Mouse (Mus musculus): ENCODE data around the gene Runx2. TPM values are rescaled to one million over a fixed set of nuclear protein-coding genes. Genes with fewer than 3 reads are reported as not detected.

The Runx2 gene
- polyA plus RNA-seq, 1 experiment from 2014 or later, result 28.9 TPM

- H3K36me3 ChIP-seq (ENCODE audit: control insufficient read depth, insufficient read depth, low read length), result no peaks in the 10 kb centered on the region
- ATAC-seq (ENCODE audit: low read depth) (no peak), DNase-seq (ENCODE audit: low spot score) (no peak)
- H3K4me2 ChIP-seq (ENCODE audit: low read depth, low read length), result no peak overlapping the region
- 89% methylated on average over 3 of the region's 3 CpGs for WGBS
- no peak overlapping the region for H3K4me3 ChIP-seq (ENCODE audit: low read depth, low read length)
- no peaks in the 10 kb centered on the region for H3K27me3 ChIP-seq (replicated peaks; ENCODE audit: control insufficient read depth, insufficient read depth, low read length)
- no peaks in the 10 kb centered on the region for H3K9me3 ChIP-seq (ENCODE audit: control insufficient read depth, low read length)
- H3K9ac ChIP-seq (ENCODE audit: low read depth, low read length), result no peak overlapping the region
- no peaks in the 10 kb centered on the region for H3K4me1 ChIP-seq (ENCODE audit: control insufficient read depth, insufficient read depth, low read length)
- no peak overlapping the region for H3K27ac ChIP-seq (replicated peaks; ENCODE audit: low read depth, low read length)
These were observed 161.5 kb downstream of the Runx2 start for GRCm38 (mm10) chr17:44653081-44653480.

- H3K27ac ChIP-seq (replicated peaks; ENCODE audit: low read depth, low read length), result no peak overlapping the region
- WGBS, result 79% methylated on average over 7 of the region's 7 CpGs
- H3K9me3 ChIP-seq (ENCODE audit: control insufficient read depth, low read length), result no peaks in the 10 kb centered on the region
- no peaks in the 10 kb centered on the region for H3K4me1 ChIP-seq (ENCODE audit: control insufficient read depth, insufficient read depth, low read length)
- H3K9ac ChIP-seq (ENCODE audit: low read depth, low read length), result no peak overlapping the region
- no peak overlapping the region for H3K4me3 ChIP-seq (ENCODE audit: low read depth, low read length)
- DNase-seq (ENCODE audit: low spot score) (no peak), ATAC-seq (ENCODE audit: low read depth) (no peak)
- H3K4me2 ChIP-seq (ENCODE audit: low read depth, low read length), result no peak overlapping the region
- no peaks in the 10 kb centered on the region for H3K36me3 ChIP-seq (ENCODE audit: control insufficient read depth, insufficient read depth, low read length)
- no peaks in the 10 kb centered on the region for H3K27me3 ChIP-seq (replicated peaks; ENCODE audit: control insufficient read depth, insufficient read depth, low read length)
These were observed 162.5 kb downstream of the Runx2 start for GRCm38 (mm10) chr17:44652054-44652453.

- H3K27me3 ChIP-seq (replicated peaks; ENCODE audit: control insufficient read depth, insufficient read depth, low read length), result no peaks in the 10 kb centered on the region
- no peaks in the 10 kb centered on the region for H3K36me3 ChIP-seq (ENCODE audit: control insufficient read depth, insufficient read depth, low read length)
- H3K9ac ChIP-seq (ENCODE audit: low read depth, low read length), result no peak overlapping the region
- no peak overlapping the region for H3K4me3 ChIP-seq (ENCODE audit: low read depth, low read length)
- H3K4me1 ChIP-seq (ENCODE audit: control insufficient read depth, insufficient read depth, low read length), result no peaks in the 10 kb centered on the region
- DNase-seq (ENCODE audit: low spot score), result no peak
- no peak overlapping the region for H3K4me2 ChIP-seq (ENCODE audit: low read depth, low read length)
- no peaks in the 10 kb centered on the region for H3K9me3 ChIP-seq (ENCODE audit: control insufficient read depth, low read length)
- 77% methylated on average over 8 of the region's 8 CpGs for WGBS
- H3K27ac ChIP-seq (replicated peaks; ENCODE audit: low read depth, low read length), result no peak overlapping the region
- ATAC-seq (ENCODE audit: low read depth), result no peak
These were observed 163.0 kb downstream of the Runx2 start for GRCm38 (mm10) chr17:44651613-44652012.

GRCm38 (mm10) chr17:44650431-44650830 is 164.2 kb downstream of the Runx2 start:
- no peaks in the 10 kb centered on the region for H3K36me3 ChIP-seq (ENCODE audit: control insufficient read depth, insufficient read depth, low read length)
- no peak overlapping the region for H3K4me3 ChIP-seq (ENCODE audit: low read depth, low read length)
- no peak for DNase-seq (ENCODE audit: low spot score)
- H3K27ac ChIP-seq (replicated peaks; ENCODE audit: low read depth, low read length), result no peak overlapping the region
- no peak for ATAC-seq (ENCODE audit: low read depth)
- H3K4me1 ChIP-seq (ENCODE audit: control insufficient read depth, insufficient read depth, low read length), result no peaks in the 10 kb centered on the region
- no peaks in the 10 kb centered on the region for H3K9me3 ChIP-seq (ENCODE audit: control insufficient read depth, low read length)
- 80% methylated on average over 2 of the region's 2 CpGs for whole genome bisulfite sequencing
- no peaks in the 10 kb centered on the region for H3K27me3 ChIP-seq (replicated peaks; ENCODE audit: control insufficient read depth, insufficient read depth, low read length)
- no peak overlapping the region for H3K9ac ChIP-seq (ENCODE audit: low read depth, low read length)
- H3K4me2 ChIP-seq (ENCODE audit: low read depth, low read length), result no peak overlapping the region

- H3K9me3 ChIP-seq (ENCODE audit: control insufficient read depth, low read length), result no peaks in the 10 kb centered on the region
- no peaks in the 10 kb centered on the region for H3K27me3 ChIP-seq (replicated peaks; ENCODE audit: control insufficient read depth, insufficient read depth, low read length)
- ATAC-seq (ENCODE audit: low read depth), result no peak
- H3K36me3 ChIP-seq (ENCODE audit: control insufficient read depth, insufficient read depth, low read length), result no peaks in the 10 kb centered on the region
- H3K9ac ChIP-seq (ENCODE audit: low read depth, low read length), result no peak overlapping the region
- DNase-seq (ENCODE audit: low spot score), result no peak
- H3K4me1 ChIP-seq (ENCODE audit: control insufficient read depth, insufficient read depth, low read length), result no peaks in the 10 kb centered on the region
- no peak overlapping the region for H3K27ac ChIP-seq (replicated peaks; ENCODE audit: low read depth, low read length)
- no peak overlapping the region for H3K4me3 ChIP-seq (ENCODE audit: low read depth, low read length)
- no peak overlapping the region for H3K4me2 ChIP-seq (ENCODE audit: low read depth, low read length)
- WGBS, result 60% methylated on average over 8 of the region's 8 CpGs
These were observed 165.5 kb downstream of the Runx2 start for GRCm38 (mm10) chr17:44649056-44649455.

GRCm38 (mm10) chr17:44647916-44648315 is 166.7 kb downstream of the Runx2 start:
- H3K4me2 ChIP-seq (ENCODE audit: low read depth, low read length), result no peak overlapping the region
- no peaks in the 10 kb centered on the region for H3K36me3 ChIP-seq (ENCODE audit: control insufficient read depth, insufficient read depth, low read length)
- H3K27ac ChIP-seq (replicated peaks; ENCODE audit: low read depth, low read length), result no peak overlapping the region
- DNase-seq (ENCODE audit: low spot score) (no peak), ATAC-seq (ENCODE audit: low read depth) (no peak)
- 87% methylated on average over 6 of the region's 6 CpGs for WGBS
- H3K9me3 ChIP-seq (ENCODE audit: control insufficient read depth, low read length), result no peaks in the 10 kb centered on the region
- no peaks in the 10 kb centered on the region for H3K27me3 ChIP-seq (replicated peaks; ENCODE audit: control insufficient read depth, insufficient read depth, low read length)
- no peaks in the 10 kb centered on the region for H3K4me1 ChIP-seq (ENCODE audit: control insufficient read depth, insufficient read depth, low read length)
- no peak overlapping the region for H3K9ac ChIP-seq (ENCODE audit: low read depth, low read length)
- no peak overlapping the region for H3K4me3 ChIP-seq (ENCODE audit: low read depth, low read length)

- 71% methylated on average over 8 of the region's 8 CpGs for WGBS
- DNase-seq (ENCODE audit: low spot score), result no peak
These were observed 169.5 kb downstream of the Runx2 start for GRCm38 (mm10) chr17:44645146-44645545.

GRCm38 (mm10) chr17:44643260-44643659 is 171.3 kb downstream of the Runx2 start:
- H3K36me3 ChIP-seq (ENCODE audit: control insufficient read depth, insufficient read depth, low read length), result peaks cover 8% of the 10 kb centered on the region; the same call in 1 of the 2 replicates
- H3K4me1 ChIP-seq (ENCODE audit: control insufficient read depth, insufficient read depth, low read length), result no peaks in the 10 kb centered on the region
- no peaks in the 10 kb centered on the region for H3K9me3 ChIP-seq (ENCODE audit: control insufficient read depth, low read length)
- H3K4me2 ChIP-seq (ENCODE audit: low read depth, low read length), result no peak overlapping the region
- H3K27ac ChIP-seq (replicated peaks; ENCODE audit: low read depth, low read length), result no peak overlapping the region
- no peaks in the 10 kb centered on the region for H3K27me3 ChIP-seq (replicated peaks; ENCODE audit: control insufficient read depth, insufficient read depth, low read length)
- H3K9ac ChIP-seq (ENCODE audit: low read depth, low read length), result no peak overlapping the region
- no peak overlapping the region for H3K4me3 ChIP-seq (ENCODE audit: low read depth, low read length)
- WGBS, result 90% methylated on average over 6 of the region's 6 CpGs
- ATAC-seq (ENCODE audit: low read depth), result no peak
- no peak for DNase-seq (ENCODE audit: low spot score)

More at GRCm38 (mm10) chr17:44645146-44645545, 169.5 kb downstream of the Runx2 start:
- ATAC-seq (ENCODE audit: low read depth), result no peak
- no peaks in the 10 kb centered on the region for H3K36me3 ChIP-seq (ENCODE audit: control insufficient read depth, insufficient read depth, low read length)
- no peak overlapping the region for H3K27ac ChIP-seq (replicated peaks; ENCODE audit: low read depth, low read length)
- H3K9me3 ChIP-seq (ENCODE audit: control insufficient read depth, low read length), result no peaks in the 10 kb centered on the region
- no peaks in the 10 kb centered on the region for H3K27me3 ChIP-seq (replicated peaks; ENCODE audit: control insufficient read depth, insufficient read depth, low read length)
- H3K4me1 ChIP-seq (ENCODE audit: control insufficient read depth, insufficient read depth, low read length), result no peaks in the 10 kb centered on the region
- H3K4me2 ChIP-seq (ENCODE audit: low read depth, low read length), result no peak overlapping the region
- no peak overlapping the region for H3K9ac ChIP-seq (ENCODE audit: low read depth, low read length)
- no peak overlapping the region for H3K4me3 ChIP-seq (ENCODE audit: low read depth, low read length)

GRCm38 (mm10) chr17:44642126-44642525 is 172.5 kb downstream of the Runx2 start:
- H3K9me3 ChIP-seq (ENCODE audit: control insufficient read depth, low read length), result no peaks in the 10 kb centered on the region
- H3K4me3 ChIP-seq (ENCODE audit: low read depth, low read length), result no peak overlapping the region
- no peak overlapping the region for H3K27ac ChIP-seq (replicated peaks; ENCODE audit: low read depth, low read length)
- ATAC-seq (ENCODE audit: low read depth) (no peak), DNase-seq (ENCODE audit: low spot score) (no peak)
- no peak overlapping the region for H3K4me2 ChIP-seq (ENCODE audit: low read depth, low read length)
- WGBS, result 55% methylated on average over 4 of the region's 4 CpGs
- H3K9ac ChIP-seq (ENCODE audit: low read depth, low read length), result no peak overlapping the region
- no peaks in the 10 kb centered on the region for H3K27me3 ChIP-seq (replicated peaks; ENCODE audit: control insufficient read depth, insufficient read depth, low read length)
- H3K36me3 ChIP-seq (ENCODE audit: control insufficient read depth, insufficient read depth, low read length), result peaks cover 11% of the 10 kb centered on the region; the same call in 1 of the 2 replicates
- H3K4me1 ChIP-seq (ENCODE audit: control insufficient read depth, insufficient read depth, low read length), result no peaks in the 10 kb centered on the region

All from embryonic facial prominence, embryonic 14.5 days (tissue).